Mouse (Mus musculus) kidney, postnatal 0 days (tissue): ENCODE data around the gene Sult2b1. TPM values are rescaled to one million over a fixed set of nuclear protein-coding genes. Genes with fewer than 3 reads are reported as not detected.

Experiments
- ATAC-seq: fragments of 200-750 bp; cut with Nextera tagmentation; replicated peaks from 2 replicates; pipeline ENCODE4 v1.8.0; 2017; ENCODE audit warnings: low read depth, moderate number of reproducible peaks, moderate TSS enrichment, moderate library complexity; ENCODE audit not compliant: low FRiP score
- DNase-seq: peaks from one replicate; pipeline ENCODE4 v3.0.0-alpha.2; 2016; ENCODE audit warnings: low spot score
- H3K27ac ChIP-seq: fragments of 300-500 bp; sonication (generic); 2 replicates; pipeline ENCODE4 v1.5.1; 2014; ENCODE audit warnings: mild to moderate bottlenecking
- H3K27me3 ChIP-seq: fragments of 300-500 bp; sonication (generic); 2 replicates; pipeline ENCODE4 v1.6.1; 2014; ENCODE audit warnings: low read length, mixed read lengths; ENCODE audit not compliant: insufficient read depth
- H3K36me3 ChIP-seq: fragments of 300-500 bp; sonication (generic); 2 replicates; pipeline ENCODE4 v1.6.1; 2014; ENCODE audit warnings: low read length, mixed read lengths; ENCODE audit not compliant: insufficient read depth
- H3K4me1 ChIP-seq: fragments of 300-500 bp; sonication (generic); replicated peaks from 2 replicates; pipeline ENCODE4 v1.6.1; 2014; ENCODE audit warnings: antibody characterized with exemption, low read length, mixed read lengths; ENCODE audit not compliant: insufficient read depth
- H3K4me2 ChIP-seq: fragments of 300-500 bp; sonication (generic); 2 replicates; pipeline ENCODE4 v1.6.1; 2014; ENCODE audit warnings: mild to moderate bottlenecking, low read length, moderate library complexity, mixed read lengths
- H3K4me3 ChIP-seq: fragments of 300-500 bp; sonication (generic); replicated peaks from 2 replicates; pipeline ENCODE4 v1.5.1; 2014; ENCODE audit warnings: low read depth, low read length
- H3K9ac ChIP-seq: fragments of 300-500 bp; sonication (generic); 2 replicates; pipeline ENCODE4 v1.6.1; 2014; ENCODE audit warnings: low read depth, low read length
- H3K9me3 ChIP-seq: fragments of 300-500 bp; sonication (generic); replicated peaks from 2 replicates; pipeline ENCODE4 v1.6.1; 2016; ENCODE audit warnings: low read length, inconsistent platforms, mixed read lengths
- CTCF ChIP-seq: IDR thresholded peaks from 2 replicates; pipeline ENCODE4 v1.5.1; 2016; ENCODE audit warnings: antibody characterized with exemption, low read depth, mild to moderate bottlenecking, moderate library complexity
- WGBS: fragments of 180-500 bp; shearing (Covaris S2); extraction: QIAGEN DNeasy Blood & Tissue Kit; methylation state at CpG from one replicate; pipeline ENCODE4 v1.1.7; 2014; 5-methylcytosine and 5-hydroxymethylcytosine counted together
- polyA plus RNA-seq: library from polyadenylated mRNA; unstranded; fragments of >200 nt; fragmentation: Nextera tagmentation; extraction: Ambion mirVana; gene quantifications from 2 replicates; pipeline ENCODE4 v1.2.1, GENCODE M21; 2015

The Sult2b1 gene
- polyA plus RNA-seq, 1 experiment from 2014 or later: 3.9 TPM

GRCm38 (mm10) chr7:45709677-45710355 is 74.7 kb downstream of the Sult2b1 start:
- no peak overlapping the region for H3K4me3 ChIP-seq
- ATAC-seq (no peak), DNase-seq (no peak)
- WGBS: 76% methylated on average over 14 of the region's 14 CpGs
- H3K4me2 ChIP-seq: no peak overlapping the region
- H3K27ac ChIP-seq: no peak overlapping the region
- H3K27me3 ChIP-seq: no peaks in the 10 kb centered on the region
- H3K9me3 ChIP-seq: no peaks in the 10 kb centered on the region
- TF ChIP-seq CTCF: no peak
- peaks cover 18% of the 10 kb centered on the region for H3K4me1 ChIP-seq
- H3K9ac ChIP-seq: no peak overlapping the region
- H3K36me3 ChIP-seq: peaks cover 38% of the 10 kb centered on the region

DNA sequence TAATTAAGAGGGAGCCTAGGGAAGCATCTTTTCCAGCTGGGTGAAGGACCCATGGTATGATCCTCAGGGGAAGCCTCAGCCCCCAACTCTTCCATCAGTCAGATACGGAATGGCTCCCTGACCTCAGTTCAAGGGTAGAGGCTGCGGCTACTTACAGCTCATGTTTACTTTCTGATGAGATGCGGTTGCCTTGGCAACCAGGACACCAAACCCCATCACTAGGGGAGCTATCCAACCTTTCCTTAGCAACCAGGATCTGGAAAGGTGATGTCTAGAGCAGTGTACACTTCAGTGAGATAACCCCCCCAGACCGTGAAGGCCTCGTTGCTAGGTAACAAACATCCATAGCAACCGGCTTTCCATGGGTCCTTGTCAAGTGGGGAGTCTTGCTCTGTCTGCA is 75.4 kb downstream of the Sult2b1 start:
- 50% methylated on average over 6 of the region's 6 CpGs for WGBS
- no peak for DNase-seq

GRCm38 (mm10) chr7:45708221-45708761 is 76.2 kb downstream of the Sult2b1 start:
- peak overlapping the region; percentile 93 for H3K4me2 ChIP-seq
- H3K27me3 ChIP-seq: no peaks in the 10 kb centered on the region
- 0 out of 2 replicates have a peak overlapping the region, but pooled peaks have one; percentile 17 for H3K4me3 ChIP-seq
- ATAC-seq: no peak
- no peak for TF ChIP-seq CTCF
- H3K9me3 ChIP-seq: no peaks in the 10 kb centered on the region
- 24% methylated on average over 13 of the region's 13 CpGs for WGBS
- DNase-seq: no peak
- H3K36me3 ChIP-seq: peaks cover 35% of the 10 kb centered on the region
- peaks cover 18% of the 10 kb centered on the region for H3K4me1 ChIP-seq
- H3K9ac ChIP-seq: no peak overlapping the region
- H3K27ac ChIP-seq: peak overlapping the region; percentile 85

More for the DNA sequence above, 75.4 kb downstream of the Sult2b1 start:
- Histone ChIP-seq H3K27me3 (no peaks in the 10 kb centered on the region), H3K4me3 (no peak overlapping the region), H3K4me2 (no peak overlapping the region), H3K9me3 (no peaks in the 10 kb centered on the region), H3K4me1 (peaks cover 18% of the 10 kb centered on the region), H3K9ac (no peak overlapping the region), H3K27ac (no peak overlapping the region), H3K36me3 (peaks cover 38% of the 10 kb centered on the region)
- 0 out of 2 replicates have a peak, but pooled peaks have one; percentile 2 for TF ChIP-seq CTCF
- no peak for ATAC-seq

GRCm38 (mm10) chr7:45707375-45707967 is 77.0 kb downstream of the Sult2b1 start:
- no peaks in the 10 kb centered on the region for H3K9me3 ChIP-seq
- WGBS: under 1% methylated on average over 27 of the region's 27 CpGs
- DNase-seq: peak; percentile 94
- ATAC-seq: peak; percentile 33
- H3K4me2 ChIP-seq: peak overlapping the region; percentile 93
- peaks cover 27% of the 10 kb centered on the region for H3K36me3 ChIP-seq
- H3K9ac ChIP-seq: peak overlapping the region; percentile 87; the same call in 1 of the 2 replicates
- no peak for TF ChIP-seq CTCF
- peak overlapping the region; percentile 63 for H3K4me3 ChIP-seq
- peak overlapping the region; percentile 85 for H3K27ac ChIP-seq
- no peaks in the 10 kb centered on the region for H3K27me3 ChIP-seq
- peaks cover 18% of the 10 kb centered on the region for H3K4me1 ChIP-seq

DNA sequence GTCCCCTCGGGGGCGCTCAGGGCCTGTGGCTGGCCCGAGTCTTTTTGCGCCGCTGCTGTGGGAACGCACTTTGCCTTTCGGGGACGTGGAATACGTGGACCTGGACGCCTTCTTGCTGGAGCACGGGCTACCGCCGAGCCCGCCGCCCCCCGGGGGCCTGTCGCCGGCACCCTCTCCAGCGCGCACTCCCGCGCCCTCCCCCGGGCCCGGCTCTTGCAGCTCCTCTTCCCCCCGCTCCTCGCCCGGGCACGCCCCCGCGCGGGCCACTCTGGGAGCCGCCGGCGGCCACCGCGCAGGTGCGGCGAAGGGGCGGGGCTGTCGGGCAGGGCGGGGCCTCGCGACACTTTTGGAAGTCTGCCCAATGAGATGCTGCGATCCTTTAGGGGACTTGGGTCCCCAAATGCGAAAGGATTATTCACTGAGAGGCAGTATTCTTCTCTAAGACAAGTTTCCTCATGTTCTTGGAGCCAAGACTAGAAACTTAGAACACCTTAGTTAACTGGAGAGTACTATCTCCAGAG is 77.7 kb downstream of the Sult2b1 start:
- ATAC-seq (peak; percentile 9; the same call in 1 of the 2 replicates), DNase-seq (peak; percentile 86)
- Histone ChIP-seq H3K27me3 (no peaks in the 10 kb centered on the region), H3K36me3 (peaks cover 20% of the 10 kb centered on the region), H3K9ac (peak overlapping the region; percentile 87), H3K4me3 (peak overlapping the region; percentile 63), H3K4me2 (peak overlapping the region; percentile 93), H3K9me3 (no peaks in the 10 kb centered on the region), H3K4me1 (peaks cover 18% of the 10 kb centered on the region), H3K27ac (peak overlapping the region; percentile 85)
- 1% methylated on average over 42 of the region's 45 CpGs for WGBS
- TF ChIP-seq CTCF: peak; percentile 8; the same call in 1 of the 2 replicates

GRCm38 (mm10) chr7:45705873-45706281 is 78.6 kb downstream of the Sult2b1 start:
- DNase-seq (peak; percentile 82), ATAC-seq (no peak)
- Histone ChIP-seq H3K4me2 (peak overlapping the region; percentile 93), H3K27me3 (no peaks in the 10 kb centered on the region), H3K4me3 (peak overlapping the region; percentile 63), H3K27ac (peak overlapping the region; percentile 85), H3K9me3 (no peaks in the 10 kb centered on the region), H3K36me3 (peaks cover 11% of the 10 kb centered on the region), H3K9ac (peak overlapping the region; percentile 87), H3K4me1 (peaks cover 18% of the 10 kb centered on the region)
- WGBS: 3% methylated on average over 7 of the region's 7 CpGs
- no peak for TF ChIP-seq CTCF
